Mouse (Mus musculus): ENCODE data around the gene Cul5.

GRCm38 (mm10) chr9:53673571-53673970 is 3.8 kb upstream of the Cul5 start:
- peak; percentile 84 for TF ChIP-seq CTCF (conservative IDR thresholded peaks at IDR 0.05; ENCODE audit: insufficient read depth, insufficient read length, low read depth, low read length)
- TF ChIP-seq POLR2A (IDR thresholded peaks at IDR 0.05; ENCODE audit: low read depth, low read length), result no peak

Data from kidney, adult 2 months (tissue).